Mouse (Mus musculus): ENCODE data around the gene Efcab6. TPM values are rescaled to one million over a fixed set of nuclear protein-coding genes. Genes with fewer than 3 reads are reported as not detected.

Gene Efcab6
- polyA plus RNA-seq (2011; ENCODE audit: insufficient read depth, insufficient read length, low read depth, missing spikeins), result 1.1 TPM in 1 of 2 replicates, not detected in the other

DNA sequence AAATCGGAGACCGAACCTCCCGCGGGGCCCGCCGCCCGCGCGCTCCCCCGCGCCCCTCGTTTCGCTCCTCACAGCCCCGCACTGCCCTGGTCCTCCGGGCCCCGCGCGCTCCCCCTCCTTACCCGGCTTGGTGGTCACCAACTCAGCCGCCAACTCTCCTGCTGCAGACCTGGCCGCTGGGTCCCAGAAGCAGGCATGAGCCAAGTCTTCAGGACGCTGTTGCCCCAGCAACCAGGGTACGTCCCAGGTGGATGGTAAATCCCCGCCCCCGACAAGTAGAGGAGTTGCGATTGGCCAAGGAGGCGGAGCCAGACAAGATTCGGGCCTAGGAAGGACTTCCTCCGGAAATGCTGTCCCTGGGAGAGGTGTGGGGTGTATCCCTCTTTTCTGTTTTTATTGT is at the start of gene Efcab6:
TSS of gene Efcab6 (minus strand) at position 240 of the 400 bp plus-strand sequence.
- Histone ChIP-seq H3K9me3 (replicated peaks; ENCODE audit: control insufficient read depth, insufficient read depth, low read length, poor library complexity, severe bottlenecking) (no peaks in the 10 kb centered on the region), H3K27me3 (ENCODE audit: control insufficient read depth, insufficient read depth, low read length, poor library complexity, severe bottlenecking) (no peaks in the 10 kb centered on the region; the same call in 1 of the 2 replicates), H3K9ac (ENCODE audit: low read depth, poor library complexity, severe bottlenecking) (no peak within 1 kb of the TSS), H3K36me3 (ENCODE audit: control insufficient read depth, insufficient read depth, low read length, poor library complexity, severe bottlenecking) (no peaks in the 10 kb centered on the region), H3K4me1 (ENCODE audit: control insufficient read depth, insufficient read depth, low read length) (peaks cover 1% of the 10 kb centered on the region), H3K27ac (ENCODE audit: insufficient read depth, low read length) (no peak within 1 kb of the TSS), H3K4me3 (ENCODE audit: low read depth, low read length) (peak within 1 kb of the TSS; percentile 49)
- TF ChIP-seq EP300 (IDR thresholded peaks at IDR 0.05; ENCODE audit: insufficient read depth, low read depth, low read length) (no peak), POLR2A (IDR thresholded peaks at IDR 0.05; ENCODE audit: insufficient read depth, low read length) (no peak), CTCF (IDR thresholded peaks at IDR 0.05; ENCODE audit: low read depth, low read length) (no peak)

DNA sequence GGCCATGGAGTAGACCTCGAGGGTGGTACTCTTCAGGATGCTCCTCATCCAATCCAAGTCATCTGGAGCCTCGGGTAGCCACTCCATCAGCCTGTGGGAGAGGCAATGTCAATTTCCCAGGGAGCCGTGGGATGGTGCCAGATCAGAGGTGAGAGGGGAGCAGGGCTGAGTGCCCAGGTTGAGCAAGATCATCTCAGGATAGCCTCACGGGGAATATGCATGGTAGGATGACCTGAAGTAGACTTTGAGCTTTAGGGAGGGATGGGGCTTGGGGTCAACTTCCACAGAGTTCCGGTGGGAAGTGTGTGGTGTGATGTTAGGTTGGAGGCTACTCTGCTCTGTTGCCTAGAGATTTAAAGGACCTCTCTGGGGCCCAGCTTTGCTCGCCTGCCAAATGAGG is 48.7 kb upstream of the Efcab6 start:
- H3K9ac ChIP-seq (ENCODE audit: low read depth, poor library complexity, severe bottlenecking), result no peak overlapping the region
- H3K4me3 ChIP-seq (ENCODE audit: low read depth, low read length), result no peak overlapping the region
- TF ChIP-seq POLR2A (IDR thresholded peaks at IDR 0.05; ENCODE audit: insufficient read depth, low read length) (no peak), EP300 (IDR thresholded peaks at IDR 0.05; ENCODE audit: insufficient read depth, low read depth, low read length) (no peak), CTCF (IDR thresholded peaks at IDR 0.05; ENCODE audit: low read depth, low read length) (no peak)
- no peaks in the 10 kb centered on the region for H3K9me3 ChIP-seq (replicated peaks; ENCODE audit: control insufficient read depth, insufficient read depth, low read length, poor library complexity, severe bottlenecking)
- no peaks in the 10 kb centered on the region for H3K27me3 ChIP-seq (ENCODE audit: control insufficient read depth, insufficient read depth, low read length, poor library complexity, severe bottlenecking)
- no peak overlapping the region for H3K27ac ChIP-seq (ENCODE audit: insufficient read depth, low read length)
- H3K36me3 ChIP-seq (ENCODE audit: control insufficient read depth, insufficient read depth, low read length, poor library complexity, severe bottlenecking), result no peaks in the 10 kb centered on the region
- H3K4me1 ChIP-seq (ENCODE audit: control insufficient read depth, insufficient read depth, low read length), result no peaks in the 10 kb centered on the region

- Histone ChIP-seq H3K36me3 (ENCODE audit: control insufficient read depth, insufficient read depth, low read length, poor library complexity, severe bottlenecking) (no peaks in the 10 kb centered on the region), H3K4me3 (ENCODE audit: low read depth, low read length) (no peak overlapping the region), H3K9me3 (replicated peaks; ENCODE audit: control insufficient read depth, insufficient read depth, low read length, poor library complexity, severe bottlenecking) (no peaks in the 10 kb centered on the region), H3K27me3 (ENCODE audit: control insufficient read depth, insufficient read depth, low read length, poor library complexity, severe bottlenecking) (no peaks in the 10 kb centered on the region), H3K9ac (ENCODE audit: low read depth, poor library complexity, severe bottlenecking) (no peak overlapping the region), H3K27ac (ENCODE audit: insufficient read depth, low read length) (no peak overlapping the region), H3K4me1 (ENCODE audit: control insufficient read depth, insufficient read depth, low read length) (no peaks in the 10 kb centered on the region)
- TF ChIP-seq CTCF (IDR thresholded peaks at IDR 0.05; ENCODE audit: low read depth, low read length), result no peak
- no peak for TF ChIP-seq EP300 (IDR thresholded peaks at IDR 0.05; ENCODE audit: insufficient read depth, low read depth, low read length)
- TF ChIP-seq POLR2A (IDR thresholded peaks at IDR 0.05; ENCODE audit: insufficient read depth, low read length), result no peak
Observed at GRCm38 (mm10) chr15:84108899-84109298, 43.7 kb upstream of the Efcab6 start.

DNA sequence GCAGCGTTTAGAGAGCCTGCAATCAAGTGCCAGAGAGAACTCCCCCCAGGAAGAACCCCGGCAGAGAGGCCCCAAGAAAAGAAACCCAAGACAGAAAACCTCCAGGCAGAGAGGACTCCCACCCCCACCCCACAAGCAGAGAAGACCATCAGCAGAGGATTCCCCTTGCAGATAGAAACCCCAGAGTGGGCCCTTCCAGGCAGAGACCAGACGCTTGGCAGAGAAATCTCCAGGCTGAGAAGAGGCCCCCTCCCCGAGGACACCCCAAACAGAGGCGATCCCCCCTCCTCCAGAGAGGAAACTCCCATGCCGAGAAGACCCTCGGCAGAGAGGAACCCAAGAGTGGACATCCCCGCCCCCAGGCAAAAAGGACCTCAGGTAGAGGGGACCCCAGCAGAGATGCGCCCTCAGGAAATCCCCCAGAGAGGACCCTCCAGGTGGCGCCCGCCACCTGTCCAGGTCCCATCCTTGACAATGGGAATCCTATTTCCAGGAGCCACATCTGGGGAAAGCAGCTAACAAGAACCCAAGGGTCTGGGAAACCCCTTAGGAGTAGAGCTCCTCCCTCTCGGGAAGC is 40.8 kb upstream of the Efcab6 start:
- TF ChIP-seq CTCF (IDR thresholded peaks at IDR 0.05; ENCODE audit: low read depth, low read length) (peak; percentile 26), POLR2A (IDR thresholded peaks at IDR 0.05; ENCODE audit: insufficient read depth, low read length) (no peak)
- H3K9me3 ChIP-seq (replicated peaks; ENCODE audit: control insufficient read depth, insufficient read depth, low read length, poor library complexity, severe bottlenecking), result no peaks in the 10 kb centered on the region
- no peak overlapping the region for H3K27ac ChIP-seq (ENCODE audit: insufficient read depth, low read length)
- H3K4me1 ChIP-seq (ENCODE audit: control insufficient read depth, insufficient read depth, low read length), result no peaks in the 10 kb centered on the region
- peak overlapping the region; percentile 31 for H3K9ac ChIP-seq (ENCODE audit: low read depth, poor library complexity, severe bottlenecking)
- H3K36me3 ChIP-seq (ENCODE audit: control insufficient read depth, insufficient read depth, low read length, poor library complexity, severe bottlenecking), result no peaks in the 10 kb centered on the region
- H3K27me3 ChIP-seq (ENCODE audit: control insufficient read depth, insufficient read depth, low read length, poor library complexity, severe bottlenecking), result no peaks in the 10 kb centered on the region
- peak overlapping the region; percentile 91 for H3K4me3 ChIP-seq (ENCODE audit: low read depth, low read length)

- Histone ChIP-seq H3K27ac (ENCODE audit: insufficient read depth, low read length) (no peak within 1 kb of the TSS), H3K9me3 (replicated peaks; ENCODE audit: control insufficient read depth, insufficient read depth, low read length, poor library complexity, severe bottlenecking) (no peaks in the 10 kb centered on the region), H3K27me3 (ENCODE audit: control insufficient read depth, insufficient read depth, low read length, poor library complexity, severe bottlenecking) (no peaks in the 10 kb centered on the region), H3K4me3 (ENCODE audit: low read depth, low read length) (peak within 1 kb of the TSS; percentile 91), H3K4me1 (ENCODE audit: control insufficient read depth, insufficient read depth, low read length) (no peaks in the 10 kb centered on the region), H3K9ac (ENCODE audit: low read depth, poor library complexity, severe bottlenecking) (peak within 1 kb of the TSS; percentile 31), H3K36me3 (ENCODE audit: control insufficient read depth, insufficient read depth, low read length, poor library complexity, severe bottlenecking) (no peaks in the 10 kb centered on the region)
- no peak for TF ChIP-seq CTCF (IDR thresholded peaks at IDR 0.05; ENCODE audit: low read depth, low read length)
- TF ChIP-seq EP300 (IDR thresholded peaks at IDR 0.05; ENCODE audit: insufficient read depth, low read depth, low read length), result no peak
- no peak for TF ChIP-seq POLR2A (IDR thresholded peaks at IDR 0.05; ENCODE audit: insufficient read depth, low read length)
Observed at GRCm38 (mm10) chr15:84105105-84105923, 40.1 kb upstream of the Efcab6 start, which contains the start of gene Sult4a1. Sult4a1 (minus strand) TSS chr15:84105754.

GRCm38 (mm10) chr15:84104626-84105025 is 39.4 kb upstream of the Efcab6 start:
- Histone ChIP-seq H3K4me3 (ENCODE audit: low read depth, low read length) (peak overlapping the region; percentile 91), H3K36me3 (ENCODE audit: control insufficient read depth, insufficient read depth, low read length, poor library complexity, severe bottlenecking) (no peaks in the 10 kb centered on the region), H3K27me3 (ENCODE audit: control insufficient read depth, insufficient read depth, low read length, poor library complexity, severe bottlenecking) (no peaks in the 10 kb centered on the region), H3K9ac (ENCODE audit: low read depth, poor library complexity, severe bottlenecking) (peak overlapping the region; percentile 31), H3K4me1 (ENCODE audit: control insufficient read depth, insufficient read depth, low read length) (no peaks in the 10 kb centered on the region), H3K9me3 (replicated peaks; ENCODE audit: control insufficient read depth, insufficient read depth, low read length, poor library complexity, severe bottlenecking) (no peaks in the 10 kb centered on the region), H3K27ac (ENCODE audit: insufficient read depth, low read length) (no peak overlapping the region)
- TF ChIP-seq EP300 (IDR thresholded peaks at IDR 0.05; ENCODE audit: insufficient read depth, low read depth, low read length), result no peak
- TF ChIP-seq POLR2A (IDR thresholded peaks at IDR 0.05; ENCODE audit: insufficient read depth, low read length), result no peak
- no peak for TF ChIP-seq CTCF (IDR thresholded peaks at IDR 0.05; ENCODE audit: low read depth, low read length)

Measured in ES-Bruce4 (cell line).